Comparison of ENCODE assay signal across 13 mouse cellular contexts in the genomic region with DNA sequence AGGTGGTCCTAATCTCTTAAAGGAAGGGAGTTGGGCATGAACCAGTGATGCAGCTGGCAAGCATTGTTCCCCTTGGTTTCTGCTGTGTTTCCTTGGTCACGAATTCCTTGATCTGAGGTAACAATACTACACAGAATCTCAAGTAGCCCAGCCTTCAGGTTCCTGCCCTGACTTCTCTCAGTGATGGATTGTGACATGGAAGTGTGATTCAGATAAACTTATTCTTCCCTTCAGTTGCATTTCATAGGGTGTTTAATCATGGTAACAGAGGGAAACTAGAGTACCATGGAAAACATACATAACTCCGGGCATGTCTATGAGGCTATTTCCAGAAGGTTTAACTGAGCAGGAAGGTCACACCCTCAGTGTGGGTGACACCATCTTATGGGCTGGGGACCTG. TPM values are rescaled to one million over a fixed set of nuclear protein-coding genes. Genes with fewer than 3 reads are reported as not detected.
DNase-seq lines count a peak whose midpoint lies in the region; ATAC-seq lines count a peak whose summit lies in the region.
"Had no signal": no experiment of that assay in that cellular context is flagged by ENCODE, and none has a peak within 500 bp of the region (broad histone marks: within the 10 kb centered on the region; RNA-seq: fewer than 3 reads in every experiment).

A gene (minus strand): TSS at position 101 of the 400 bp plus-strand sequence.

- no peak for ATAC-seq in forebrain, embryonic 14.5 days
- no peak for ATAC-seq in forebrain, embryonic 12.5 days (ENCODE audit: low FRiP score)
- ATAC-seq in lung, embryonic 16.5 days (ENCODE audit: low read depth) = no peak

- 89% methylated on average over 2 of the region's 2 CpGs for WGBS in forebrain, embryonic 14.5 days
- WGBS in forebrain, embryonic 12.5 days = 80% methylated on average over 2 of the region's 2 CpGs
- WGBS in lung, embryonic 16.5 days = 81% methylated on average over 2 of the region's 2 CpGs
- 92% methylated on average over 2 of the region's 2 CpGs for WGBS in macrophage (ENCODE audit: missing documents)

- no peak within 1 kb of the TSS for H3K4me3 ChIP-seq in forebrain, embryonic 14.5 days (ENCODE audit: low read depth, low read length)
- no peak within 1 kb of the TSS for H3K4me3 ChIP-seq in forebrain, embryonic 12.5 days (replicated peaks)
- H3K4me3 ChIP-seq in lung, embryonic 16.5 days (ENCODE audit: low read length) = no peak within 1 kb of the TSS
- H3K4me3 ChIP-seq in macrophage (ENCODE audit: inconsistent target) = no peak within 1 kb of the TSS
- H3K4me3 ChIP-seq: embryonic facial prominence, embryonic 13.5 days; liver, embryonic 13.5 days had no signal

- H3K27me3 ChIP-seq in forebrain, embryonic 14.5 days (replicated peaks; ENCODE audit: control insufficient read depth, insufficient read depth, low read length) = no peaks in the 10 kb centered on the region
- H3K27me3 ChIP-seq in forebrain, embryonic 12.5 days = no peaks in the 10 kb centered on the region
- no peaks in the 10 kb centered on the region for H3K27me3 ChIP-seq in lung, embryonic 16.5 days (ENCODE audit: control insufficient read depth, insufficient read depth, low read depth, low read length)
- H3K27me3 ChIP-seq: embryonic facial prominence, embryonic 13.5 days; liver, embryonic 13.5 days had no signal

- no peaks in the 10 kb centered on the region; the same call in 1 of the 2 replicates for H3K9me3 ChIP-seq in forebrain, embryonic 14.5 days (replicated peaks; ENCODE audit: control insufficient read depth, low read length)
- 0 out of 2 replicates have a peak, but pooled peaks cover 4% of the 10 kb centered on the region for H3K9me3 ChIP-seq in forebrain, embryonic 12.5 days
- H3K9me3 ChIP-seq in lung, embryonic 16.5 days (ENCODE audit: control insufficient read depth, low read length) = no peaks in the 10 kb centered on the region
- H3K9me3 ChIP-seq: embryonic facial prominence, embryonic 13.5 days; liver, embryonic 13.5 days had no signal

- H3K36me3 ChIP-seq in forebrain, embryonic 14.5 days (ENCODE audit: control insufficient read depth, insufficient read depth, low read length) = no peaks in the 10 kb centered on the region
- H3K36me3 ChIP-seq in forebrain, embryonic 12.5 days (replicated peaks) = no peaks in the 10 kb centered on the region
- H3K36me3 ChIP-seq in lung, embryonic 16.5 days (ENCODE audit: control insufficient read depth, insufficient read depth, low read length) = no peaks in the 10 kb centered on the region
- H3K36me3 ChIP-seq in macrophage (ENCODE audit: inconsistent target) = no peaks in the 10 kb centered on the region
- H3K36me3 ChIP-seq: embryonic facial prominence, embryonic 13.5 days; liver, embryonic 13.5 days had no signal

- no peak for DNase-seq in forebrain, embryonic 14.5 days (ENCODE audit: low spot score)
- DNase-seq in lung, postnatal 36 days = no peak
- no peak for DNase-seq in adrenal gland, postnatal 25 days
- DNase-seq in layer of hippocampus, postnatal 36 days = no peak
- DNase-seq in left cerebral cortex, postnatal 36 days (ENCODE audit: low spot score in 2 of 2) = no peak
- DNase-seq: cerebellum, adult 11 months; gastrocnemius, postnatal 10 days; heart, postnatal 10 days; liver, embryonic 13.5 days had no signal

- no peaks in the 10 kb centered on the region for H3K4me1 ChIP-seq in forebrain, embryonic 14.5 days (ENCODE audit: control insufficient read depth, insufficient read depth, low read length)
- H3K4me1 ChIP-seq in forebrain, embryonic 12.5 days = peaks cover 10% of the 10 kb centered on the region; the same call in 1 of the 2 replicates
- no peaks in the 10 kb centered on the region for H3K4me1 ChIP-seq in lung, embryonic 16.5 days (replicated peaks; ENCODE audit: control insufficient read depth, insufficient read depth, low read length)
- H3K4me1 ChIP-seq: liver, embryonic 13.5 days had no signal

- H3K4me2 ChIP-seq in forebrain, embryonic 14.5 days (ENCODE audit: low read length) = peak within 1 kb of the TSS; percentile 34
- no peak within 1 kb of the TSS for H3K4me2 ChIP-seq in forebrain, embryonic 12.5 days
- no peak within 1 kb of the TSS for H3K4me2 ChIP-seq in lung, embryonic 16.5 days (ENCODE audit: low read depth, low read length)
- H3K4me2 ChIP-seq: liver, embryonic 13.5 days had no signal

- H3K79me2 ChIP-seq in macrophage (ENCODE audit: inconsistent target) = no peaks in the 10 kb centered on the region

- H3K27ac ChIP-seq in forebrain, embryonic 14.5 days (ENCODE audit: low read depth, low read length) = 0 out of 2 replicates have a peak within 1 kb of the TSS, but pooled peaks have one; percentile 39
- H3K27ac ChIP-seq in forebrain, embryonic 12.5 days = no peak within 1 kb of the TSS
- no peak within 1 kb of the TSS for H3K27ac ChIP-seq in lung, embryonic 16.5 days (ENCODE audit: low read length)
- H3K27ac ChIP-seq in macrophage = 0 out of 2 replicates have a peak within 1 kb of the TSS, but pooled peaks have one; percentile 25
- H3K27ac ChIP-seq: embryonic facial prominence, embryonic 13.5 days; liver, embryonic 13.5 days had no signal

- H3K9ac ChIP-seq in forebrain, embryonic 14.5 days (ENCODE audit: low read length) = no peak within 1 kb of the TSS
- H3K9ac ChIP-seq in forebrain, embryonic 12.5 days = no peak within 1 kb of the TSS
- no peak within 1 kb of the TSS for H3K9ac ChIP-seq in lung, embryonic 16.5 days (ENCODE audit: low read length)
- H3K9ac ChIP-seq: embryonic facial prominence, embryonic 13.5 days; liver, embryonic 13.5 days had no signal

- intact Hi-C loops in left cerebral cortex, postnatal 36 days (cut with DNase I) = no loop called here

RNA-seq across cellular contexts. Expression of the gene that starts here (rescaled TPM):
- polyA plus RNA-seq in forebrain, embryonic 14.5 days (2014; fragmentation: Nextera tagmentation; extraction: Ambion mirVana) = 2.2 and 2.7 TPM in 2 replicates
- 4.4 and 6.4 TPM in 2 replicates for polyA plus RNA-seq in forebrain, embryonic 12.5 days (2016; fragmentation: Nextera tagmentation; extraction: Ambion mirVana)
- 39.2 and 43.9 TPM in 2 replicates for polyA plus RNA-seq in lung, embryonic 16.5 days (2015; fragmentation: Nextera tagmentation; extraction: Ambion mirVana)
- total RNA-seq in adrenal gland, postnatal 25 days (2021) = 115 and 116 TPM in 2 replicates
- 100 to 1,000 TPM; 212 to 432 (median 310) TPM for total RNA-seq in macrophage (2018; cell fraction: chromatin; rRNA removed)
- total RNA-seq in macrophage (2018; cell fraction: cytosol; rRNA removed) = 100 to 1,000 TPM in 10 of 26 experiments, 10 to 100 TPM in 16; 76.7 to 169 (median 96.4) TPM
- 100 to 1,000 TPM; 195 to 431 (median 259) TPM for total RNA-seq in macrophage (2018; cell fraction: nucleus; rRNA removed)
- polyA plus RNA-seq in macrophage (2018) = 35.3 to 62.0 TPM (median 41.0 TPM) in 3 replicates
- total RNA-seq in layer of hippocampus, postnatal 36 days (2021) = 1 to 10 TPM; 1.8 TPM
- 1 to 10 TPM; 1.4 to 1.8 TPM for total RNA-seq in left cerebral cortex, postnatal 36 days (2021)

Comparison
In these comparisons a context has a peak if more than half of its experiments do, and no peak if none do; other contexts are left out.
1. RNA of the gene that starts here (total RNA-seq): 115 to 116 TPM in adrenal gland, postnatal 25 days; 1.4 to 1.8 TPM in left cerebral cortex, postnatal 36 days and 1.8 TPM in layer of hippocampus, postnatal 36 days; every median in the first group is over 10 times any median in the second.
2. H3K27ac ChIP-seq: peak in forebrain, embryonic 14.5 days (single experiment) and macrophage (single experiment); none in forebrain, embryonic 12.5 days (single experiment) and lung, embryonic 16.5 days (single experiment).